Mouse (Mus musculus) erythroblast, embryonic 14.5 days (primary cell): ENCODE measurements at regions not wholly inside any gene's neighbourhood (a gene's known extent, or its start where the extent isn't known, plus 50 kb on each side); places are given as distances from the start of the nearest gene placed in this dataset.

ENCODE experiments used
- GATA1 ChIP-seq: IDR thresholded peaks from 2 replicates; pipeline ENCODE4 v1.6.1; 2012; ENCODE audit warnings: low read length, inconsistent platforms, mixed read lengths
- TAL1 ChIP-seq: IDR thresholded peaks from 3 replicates; pipeline ENCODE4 v1.6.1; 2012; ENCODE audit warnings: low read length, inconsistent platforms, mixed read lengths

GRCm38 (mm10) chr10:117439206-117440110, 59.6 kb upstream of the Cpsf6 start:
- no peak for TF ChIP-seq GATA1
- TF ChIP-seq TAL1 = no peak
